Mouse (Mus musculus) midbrain, embryonic 14.5 days (tissue): ENCODE results near the gene Barx1. TPM values are rescaled to one million over a fixed set of nuclear protein-coding genes. Genes with fewer than 3 reads are reported as not detected.
A peak's percentile ranks its signal among the peaks of the same experiment; 100 is the strongest.

Source experiments
- ATAC-seq: fragments of 200-750 bp; cut with Nextera tagmentation; 2 replicates; pipeline ENCODE4 v1.8.0; 2017; ENCODE audit warnings: moderate number of reproducible peaks, moderate library complexity; ENCODE audit not compliant: low FRiP score, low TSS enrichment
- DNase-seq: peaks from one replicate; pipeline ENCODE4 v3.0.0-alpha.2; 2015
- H3K27ac ChIP-seq: fragments of 300-500 bp; sonication (generic); replicated peaks from 2 replicates; pipeline ENCODE4 v1.5.1; 2014; ENCODE audit warnings: mild to moderate bottlenecking, low read depth, low read length, moderate library complexity
- H3K27me3 ChIP-seq: fragments of 300-500 bp; sonication (generic); 2 replicates; pipeline ENCODE4 v1.6.1; 2014; ENCODE audit warnings: low read length, control low read depth, mixed read lengths; ENCODE audit not compliant: control insufficient read depth, insufficient read depth
- H3K36me3 ChIP-seq: fragments of 300-500 bp; sonication (generic); 2 replicates; pipeline ENCODE4 v1.6.1; 2014; ENCODE audit warnings: low read length, control low read depth; ENCODE audit not compliant: control insufficient read depth, insufficient read depth
- H3K4me1 ChIP-seq: fragments of 300-500 bp; sonication (generic); 2 replicates; pipeline ENCODE4 v1.6.1; 2014; ENCODE audit warnings: mild to moderate bottlenecking, antibody characterized with exemption, low read length, control low read depth; ENCODE audit not compliant: control insufficient read depth, insufficient read depth
- H3K4me2 ChIP-seq: fragments of 300-500 bp; sonication (generic); 2 replicates; pipeline ENCODE4 v1.6.1; 2014; ENCODE audit warnings: mild to moderate bottlenecking, low read length, moderate library complexity
- H3K4me3 ChIP-seq: fragments of 300-500 bp; sonication (generic); replicated peaks from 2 replicates; pipeline ENCODE4 v1.5.1; 2014; ENCODE audit warnings: low read depth, low read length
- H3K9ac ChIP-seq: fragments of 300-500 bp; sonication (generic); replicated peaks from 2 replicates; pipeline ENCODE4 v1.6.1; 2014; ENCODE audit warnings: mild to moderate bottlenecking, low read length, moderate library complexity
- H3K9me3 ChIP-seq: fragments of 300-500 bp; sonication (generic); 2 replicates; pipeline ENCODE4 v1.6.1; 2016; ENCODE audit warnings: low read length, control low read depth, mixed read lengths; ENCODE audit not compliant: control insufficient read depth
- WGBS: fragments of 180-500 bp; shearing (Covaris S2); extraction: QIAGEN DNeasy Blood & Tissue Kit; methylation state at CpG from one replicate; pipeline ENCODE4 v1.1.7; 2014; 5-methylcytosine and 5-hydroxymethylcytosine counted together
- polyA plus RNA-seq: library from polyadenylated mRNA; unstranded; fragments of >200 nt; fragmentation: Nextera tagmentation; extraction: Ambion mirVana; gene quantifications from 2 replicates; pipeline ENCODE4 v1.2.1, GENCODE M21; 2014

Barx1 gene
- polyA plus RNA-seq, 1 experiment from 2014 or later: not detected

- Histone ChIP-seq H3K27me3 (peaks cover 77% of the 10 kb centered on the region), H3K9ac (no peak overlapping the region), H3K4me2 (no peak overlapping the region), H3K27ac (no peak overlapping the region), H3K4me3 (no peak overlapping the region), H3K4me1 (no peaks in the 10 kb centered on the region), H3K9me3 (no peaks in the 10 kb centered on the region), H3K36me3 (no peaks in the 10 kb centered on the region)
- ATAC-seq: no peak
- WGBS: 2% methylated on average over 9 of the region's 9 CpGs
- no peak for DNase-seq
These were observed 5.0 kb upstream of the Barx1 start for GRCm38 (mm10) chr13:48657791-48658190.

DNA sequence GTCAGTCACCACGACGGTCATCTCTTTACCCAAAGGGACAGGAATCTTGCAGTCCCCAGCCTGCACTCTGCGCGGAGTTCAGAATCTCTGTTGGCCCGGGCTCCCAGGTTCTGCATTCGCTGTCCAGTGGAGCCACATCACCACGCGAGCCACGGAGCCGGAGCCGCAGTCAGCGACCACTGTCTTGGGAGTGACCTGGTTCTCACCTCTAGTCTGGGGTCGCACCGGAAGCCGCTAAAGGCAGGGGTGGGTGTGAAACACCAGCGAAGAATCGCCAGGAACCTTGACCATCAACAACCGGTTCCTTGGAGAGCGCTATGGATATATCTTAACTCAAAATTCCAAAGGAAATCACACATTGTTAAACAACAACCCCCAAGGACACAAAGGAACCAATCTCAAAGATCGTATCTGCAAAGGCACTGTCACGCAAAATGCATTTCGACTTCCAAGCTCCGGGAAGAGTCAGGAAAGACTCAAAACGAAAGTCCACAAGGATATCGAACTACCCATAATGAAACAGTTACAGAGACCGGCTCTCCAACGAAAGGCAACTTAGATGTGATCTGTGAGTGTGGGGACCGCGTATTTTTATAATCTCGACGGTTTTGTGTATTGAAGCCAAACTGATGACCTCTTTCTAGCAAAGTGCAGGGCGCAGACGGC lies 4.1 kb upstream of the Barx1 start:
- H3K9ac ChIP-seq: no peak overlapping the region
- no peaks in the 10 kb centered on the region for H3K9me3 ChIP-seq
- DNase-seq: peak; percentile 58
- no peak overlapping the region for H3K27ac ChIP-seq
- peaks cover 79% of the 10 kb centered on the region for H3K27me3 ChIP-seq
- H3K4me1 ChIP-seq: peaks cover 4% of the 10 kb centered on the region; the same call in 1 of the 2 replicates
- H3K36me3 ChIP-seq: no peaks in the 10 kb centered on the region
- H3K4me2 ChIP-seq: no peak overlapping the region
- ATAC-seq: no peak
- no peak overlapping the region for H3K4me3 ChIP-seq
- WGBS: 1% methylated on average over 33 of the region's 33 CpGs

- H3K36me3 ChIP-seq: no peaks in the 10 kb centered on the region
- no peaks in the 10 kb centered on the region for H3K9me3 ChIP-seq
- no peak overlapping the region for H3K27ac ChIP-seq
- 1% methylated on average over 38 of the region's 38 CpGs for WGBS
- no peak overlapping the region for H3K4me3 ChIP-seq
- H3K27me3 ChIP-seq: peaks cover 87% of the 10 kb centered on the region
- no peak overlapping the region for H3K4me2 ChIP-seq
- no peak for DNase-seq
- no peak overlapping the region for H3K9ac ChIP-seq
- H3K4me1 ChIP-seq: peaks cover 4% of the 10 kb centered on the region; the same call in 1 of the 2 replicates
- ATAC-seq: no peak
These were observed 3.3 kb upstream of the Barx1 start for GRCm38 (mm10) chr13:48659254-48660220.

DNA sequence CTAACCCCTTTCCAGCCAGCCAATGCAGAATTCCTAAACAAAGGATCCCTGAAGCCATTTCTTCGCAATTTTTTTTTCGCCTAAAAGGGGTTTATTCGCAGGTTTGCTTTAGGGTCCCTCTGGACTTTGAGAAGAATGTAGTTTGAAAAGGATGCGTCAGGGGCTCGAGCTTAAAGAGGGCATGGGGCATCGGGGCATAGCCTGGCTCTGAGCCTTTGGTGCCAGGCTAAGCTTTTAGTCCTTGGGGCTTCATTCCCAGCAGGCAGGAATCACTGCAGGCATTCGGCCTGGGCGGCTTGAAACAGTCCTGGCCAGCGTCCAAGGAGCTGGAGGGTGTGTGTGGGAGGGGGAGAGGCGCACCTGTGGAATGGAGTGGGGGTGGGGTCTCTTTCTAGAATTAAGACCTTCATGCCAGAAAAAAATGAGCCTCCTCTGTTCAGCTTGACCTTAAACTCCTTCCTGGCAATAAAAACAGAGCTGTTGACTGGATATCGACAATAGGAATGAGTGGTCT lies 2.5 kb upstream of the Barx1 start:
- WGBS: 1% methylated on average over 11 of the region's 11 CpGs
- DNase-seq (no peak), ATAC-seq (no peak)
- H3K27me3 ChIP-seq: peaks cover 87% of the 10 kb centered on the region
- no peak overlapping the region for H3K4me3 ChIP-seq
- H3K4me2 ChIP-seq: no peak overlapping the region
- H3K9ac ChIP-seq: no peak overlapping the region
- H3K9me3 ChIP-seq: no peaks in the 10 kb centered on the region
- H3K36me3 ChIP-seq: no peaks in the 10 kb centered on the region
- H3K27ac ChIP-seq: no peak overlapping the region
- peaks cover 9% of the 10 kb centered on the region; the same call in 1 of the 2 replicates for H3K4me1 ChIP-seq

DNA sequence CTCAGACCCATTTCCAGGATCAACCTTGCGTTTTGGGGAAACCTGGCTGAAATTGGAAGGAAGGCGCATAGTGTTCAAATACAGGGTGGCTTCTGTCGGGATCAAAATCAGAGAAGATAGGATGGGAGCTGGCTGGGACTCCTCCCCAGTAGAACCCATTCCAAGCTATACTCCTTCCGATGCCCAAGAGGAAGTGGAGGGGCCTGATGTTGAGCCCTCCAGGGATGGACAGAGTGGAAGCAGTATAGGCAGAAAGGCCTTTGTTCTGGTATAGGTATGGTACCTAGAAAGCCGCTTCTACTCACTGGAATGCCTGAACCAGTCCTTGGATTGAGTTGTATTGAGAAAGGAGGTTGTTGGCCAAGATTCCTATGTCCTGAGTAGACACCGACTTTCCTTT lies 2.1 kb upstream of the Barx1 start:
- H3K9me3 ChIP-seq: no peaks in the 10 kb centered on the region
- H3K9ac ChIP-seq: no peak overlapping the region
- no peak for ATAC-seq
- no peak overlapping the region for H3K4me2 ChIP-seq
- no peaks in the 10 kb centered on the region for H3K36me3 ChIP-seq
- H3K4me1 ChIP-seq: peaks cover 9% of the 10 kb centered on the region; the same call in 1 of the 2 replicates
- DNase-seq: no peak
- 7% methylated on average over 6 of the region's 6 CpGs for WGBS
- no peak overlapping the region for H3K27ac ChIP-seq
- peaks cover 91% of the 10 kb centered on the region for H3K27me3 ChIP-seq
- H3K4me3 ChIP-seq: no peak overlapping the region

DNA sequence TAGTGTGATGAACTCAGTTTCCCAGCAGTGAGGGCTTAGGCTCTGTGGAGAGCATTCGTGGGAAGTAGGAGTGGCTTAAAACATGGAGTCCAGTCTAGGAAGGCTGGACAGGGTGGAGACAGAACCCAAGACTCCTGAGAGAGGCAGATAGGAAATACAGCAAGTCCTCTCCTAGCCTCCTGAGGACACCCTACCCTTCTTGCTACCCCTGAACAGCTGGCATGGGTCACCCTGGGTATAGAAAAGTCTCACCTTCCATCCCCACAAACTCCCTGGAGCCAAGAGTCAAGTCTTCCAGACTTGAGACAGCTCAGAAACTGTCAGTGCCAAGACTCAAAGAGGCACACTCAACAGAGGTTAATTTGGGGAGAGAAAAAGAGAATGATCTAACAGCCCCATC lies 1.2 kb upstream of the Barx1 start:
- ATAC-seq (no peak), DNase-seq (no peak)
- no peak overlapping the region for H3K4me2 ChIP-seq
- no peak overlapping the region for H3K4me3 ChIP-seq
- H3K4me1 ChIP-seq: peaks cover 9% of the 10 kb centered on the region; the same call in 1 of the 2 replicates
- H3K9ac ChIP-seq: no peak overlapping the region
- H3K27ac ChIP-seq: no peak overlapping the region
- WGBS: 0% methylated on average over 1 of the region's 1 CpGs
- H3K9me3 ChIP-seq: no peaks in the 10 kb centered on the region
- no peaks in the 10 kb centered on the region for H3K36me3 ChIP-seq
- H3K27me3 ChIP-seq: peaks cover 90% of the 10 kb centered on the region

- no peaks in the 10 kb centered on the region for H3K9me3 ChIP-seq
- WGBS: 1% methylated on average over 54 of the region's 54 CpGs
- DNase-seq (peak; percentile 58), ATAC-seq (no peak)
- peaks cover 91% of the 10 kb centered on the region for H3K27me3 ChIP-seq
- H3K4me3 ChIP-seq: peak overlapping the region; percentile 34
- no peaks in the 10 kb centered on the region for H3K36me3 ChIP-seq
- H3K4me1 ChIP-seq: peaks cover 9% of the 10 kb centered on the region; the same call in 1 of the 2 replicates
- H3K9ac ChIP-seq: 0 out of 2 replicates have a peak overlapping the region, but pooled peaks have one; percentile 23
- H3K4me2 ChIP-seq: peak overlapping the region; percentile 61
- no peak overlapping the region for H3K27ac ChIP-seq
These were observed 601 bp downstream of the Barx1 start for GRCm38 (mm10) chr13:48663211-48663987.

GRCm38 (mm10) chr13:48663988-48664339 lies 1.2 kb downstream of the Barx1 start:
- H3K9me3 ChIP-seq: no peaks in the 10 kb centered on the region
- H3K4me1 ChIP-seq: peaks cover 9% of the 10 kb centered on the region; the same call in 1 of the 2 replicates
- H3K9ac ChIP-seq: no peak overlapping the region
- H3K4me2 ChIP-seq: no peak overlapping the region
- no peak for ATAC-seq
- 6% methylated on average over 7 of the region's 7 CpGs for WGBS
- no peak for DNase-seq
- H3K27ac ChIP-seq: no peak overlapping the region
- no peaks in the 10 kb centered on the region for H3K36me3 ChIP-seq
- H3K27me3 ChIP-seq: peaks cover 92% of the 10 kb centered on the region
- H3K4me3 ChIP-seq: no peak overlapping the region
